Mouse (Mus musculus): ENCODE data around the gene Ccdc102a.
"Not testable (repeated sequence)": the region's sequence is repeated elsewhere in the genome, so short reads cannot be mapped to it uniquely, and the experiment has no call there.

GRCm38 (mm10) chr8:94854761-94855160 is 63.1 kb downstream of the Ccdc102a start:
- TF ChIP-seq EP300, CTCF (IDR thresholded peaks at IDR 0.05): not testable (repeated sequence)
